Mouse (Mus musculus) heart, embryonic 16.5 days (tissue): ENCODE measurements at regions not wholly inside any gene's neighbourhood (a gene's known extent, or its start where the extent isn't known, plus 50 kb on each side); places are given as distances from the start of the nearest gene placed in this dataset.
"Not testable (repeated sequence)": the region's sequence is repeated elsewhere in the genome, so short reads cannot be mapped to it uniquely, and the experiment has no call there.

Experiments used
- ATAC-seq: fragments of 200-750 bp; cut with Nextera tagmentation; replicated peaks from 2 replicates; pipeline ENCODE4 v1.8.0; 2017; ENCODE audit warnings: moderate number of reproducible peaks; ENCODE audit not compliant: insufficient read depth, low FRiP score; ENCODE audit errors: extremely low read depth
- H3K27ac ChIP-seq: fragments of 300-500 bp; sonication (generic); 2 replicates; pipeline ENCODE4 v1.5.1; 2014; ENCODE audit warnings: mild to moderate bottlenecking, low read length, control low read depth, moderate library complexity
- H3K27me3 ChIP-seq: fragments of 300-500 bp; sonication (generic); 2 replicates; pipeline ENCODE4 v1.6.1; 2014; ENCODE audit warnings: low read length, mixed read lengths; ENCODE audit not compliant: control insufficient read depth, insufficient read depth
- H3K36me3 ChIP-seq: fragments of 300-500 bp; sonication (generic); 2 replicates; pipeline ENCODE4 v1.6.1; 2014; ENCODE audit not compliant: control insufficient read depth, insufficient read depth
- H3K4me1 ChIP-seq: fragments of 300-500 bp; sonication (generic); 2 replicates; pipeline ENCODE4 v1.6.1; 2014; ENCODE audit warnings: low read length, mixed read lengths; ENCODE audit not compliant: control insufficient read depth, insufficient read depth
- H3K4me2 ChIP-seq: fragments of 300-500 bp; sonication (generic); 2 replicates; pipeline ENCODE4 v1.6.1; 2014; ENCODE audit warnings: low read depth, mild to moderate bottlenecking, control low read depth, low read length
- H3K4me3 ChIP-seq: fragments of 300-500 bp; sonication (generic); 2 replicates; pipeline ENCODE4 v1.5.1; 2014; ENCODE audit warnings: mild to moderate bottlenecking, control low read depth, low read length
- H3K9ac ChIP-seq: fragments of 300-500 bp; sonication (generic); 2 replicates; pipeline ENCODE4 v1.6.1; 2014; ENCODE audit warnings: low read length, control low read depth
- H3K9me3 ChIP-seq: fragments of 300-500 bp; sonication (generic); replicated peaks from 2 replicates; pipeline ENCODE4 v1.6.1; 2016; ENCODE audit warnings: low read length; ENCODE audit not compliant: control insufficient read depth
- WGBS: fragments of 180-500 bp; shearing (Covaris S2); extraction: QIAGEN DNeasy Blood & Tissue Kit; methylation state at CpG from one replicate; pipeline ENCODE4 v1.1.7; 2014; 5-methylcytosine and 5-hydroxymethylcytosine counted together

DNA sequence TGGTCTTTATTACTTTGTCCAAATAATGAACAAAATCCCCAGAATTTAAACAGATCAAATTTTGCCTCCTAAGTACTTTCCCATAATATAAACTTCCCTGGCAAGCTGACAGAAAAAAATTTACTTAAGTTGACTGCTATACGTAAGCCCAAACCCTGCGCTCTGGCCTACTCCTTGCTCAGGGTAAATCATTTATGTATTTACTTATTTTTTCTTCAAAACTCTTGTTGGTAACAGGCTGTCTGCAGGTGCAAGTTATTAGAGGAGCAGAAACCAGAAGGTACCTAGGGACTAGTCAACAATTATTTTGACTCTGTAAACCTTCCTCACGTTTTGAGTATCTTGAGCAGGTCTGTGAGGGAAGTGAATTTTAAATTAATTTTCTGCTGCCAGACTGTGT, 2615.7 kb downstream of the Poteg start:
- Histone ChIP-seq H3K27me3 (no peaks in the 10 kb centered on the region), H3K9me3 (0 out of 2 replicates have a peak, but pooled peaks cover 3% of the 10 kb centered on the region), H3K4me2 (no peak overlapping the region), H3K27ac (no peak overlapping the region), H3K4me1 (no peaks in the 10 kb centered on the region), H3K4me3 (no peak overlapping the region), H3K9ac (no peak overlapping the region), H3K36me3 (no peaks in the 10 kb centered on the region)
- 77% methylated on average over 3 of the region's 3 CpGs for WGBS
- ATAC-seq, result no peak

DNA sequence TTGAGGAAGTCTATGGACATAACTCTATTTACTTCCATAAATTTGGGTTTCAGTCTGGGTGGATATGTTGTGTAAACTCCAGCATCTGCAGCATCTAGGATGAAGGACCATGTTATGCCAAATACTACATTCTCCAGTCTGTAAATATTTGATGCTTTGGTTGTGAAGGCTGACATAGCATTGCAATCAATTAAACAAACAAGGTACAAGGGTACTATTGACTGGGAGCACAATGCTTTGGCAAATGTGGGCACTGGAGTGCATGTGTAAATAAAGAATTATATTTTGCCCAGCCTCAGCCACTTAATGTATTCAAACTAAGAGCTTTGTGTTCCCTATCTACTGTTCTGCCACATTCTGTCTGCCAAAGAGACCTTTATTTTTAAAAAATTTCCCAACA, 2630.3 kb downstream of the Poteg start:
- H3K27ac ChIP-seq, result no peak overlapping the region
- no peak for ATAC-seq
- H3K4me1 ChIP-seq, result no peaks in the 10 kb centered on the region
- H3K36me3 ChIP-seq, result no peaks in the 10 kb centered on the region
- H3K4me3 ChIP-seq, result no peak overlapping the region
- no peak overlapping the region for H3K4me2 ChIP-seq
- no peaks in the 10 kb centered on the region for H3K27me3 ChIP-seq
- 0 out of 2 replicates have a peak, but pooled peaks cover 2% of the 10 kb centered on the region for H3K9me3 ChIP-seq
- no peak overlapping the region for H3K9ac ChIP-seq

DNA sequence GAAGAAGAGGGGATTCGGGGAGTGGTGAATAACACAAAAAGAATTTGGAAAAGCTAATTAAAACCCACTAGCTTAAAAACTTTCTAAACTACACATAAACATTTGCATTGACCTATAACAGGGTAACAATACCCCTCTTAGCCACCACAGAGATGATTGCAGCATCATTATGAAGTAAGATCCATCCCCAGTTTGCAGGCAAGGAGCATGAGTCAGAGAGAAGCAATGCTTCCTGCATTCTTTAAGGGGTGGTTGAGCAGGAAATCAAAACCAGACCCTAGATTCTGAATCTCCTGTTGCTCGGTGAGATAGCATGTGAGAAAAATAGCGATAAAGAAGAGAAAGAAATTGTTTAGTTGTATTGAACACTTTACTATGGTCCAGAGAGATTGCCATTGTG, 2680.3 kb downstream of the Poteg start:
- H3K9ac ChIP-seq, result no peak overlapping the region
- H3K27ac ChIP-seq, result no peak overlapping the region
- no peaks in the 10 kb centered on the region for H3K27me3 ChIP-seq
- H3K9me3 ChIP-seq, result no peaks in the 10 kb centered on the region
- H3K4me2 ChIP-seq, result no peak overlapping the region
- WGBS, result 67% methylated on average over 3 of the region's 3 CpGs
- H3K36me3 ChIP-seq, result no peaks in the 10 kb centered on the region
- no peak overlapping the region for H3K4me3 ChIP-seq
- no peaks in the 10 kb centered on the region for H3K4me1 ChIP-seq
- no peak for ATAC-seq

DNA sequence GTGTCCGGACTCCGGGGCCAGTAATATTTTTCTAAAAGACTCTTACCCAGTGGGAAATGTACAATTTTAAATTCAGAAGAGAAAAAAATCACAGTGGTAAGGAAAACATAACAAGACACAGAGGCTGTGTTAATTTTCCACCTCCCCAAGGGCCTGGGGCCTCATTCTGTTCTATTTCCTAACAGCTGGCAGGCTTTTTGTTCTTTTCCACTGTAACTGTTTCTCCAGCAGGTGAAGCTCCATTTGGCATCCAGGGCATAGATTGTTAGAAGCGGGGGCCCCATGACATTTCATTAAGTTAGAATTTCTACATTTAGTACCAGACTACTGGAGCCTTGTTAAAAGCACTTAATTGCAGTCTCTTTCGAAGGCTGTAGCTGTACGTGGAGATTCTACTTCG, 2687.5 kb downstream of the Poteg start:
- no peaks in the 10 kb centered on the region for H3K9me3 ChIP-seq
- no peaks in the 10 kb centered on the region for H3K4me1 ChIP-seq
- H3K36me3 ChIP-seq, result no peaks in the 10 kb centered on the region
- WGBS, result 77% methylated on average over 6 of the region's 6 CpGs
- H3K4me2 ChIP-seq, result no peak overlapping the region
- no peak for ATAC-seq
- no peak overlapping the region for H3K4me3 ChIP-seq
- no peaks in the 10 kb centered on the region for H3K27me3 ChIP-seq
- no peak overlapping the region for H3K27ac ChIP-seq
- H3K9ac ChIP-seq, result no peak overlapping the region

DNA sequence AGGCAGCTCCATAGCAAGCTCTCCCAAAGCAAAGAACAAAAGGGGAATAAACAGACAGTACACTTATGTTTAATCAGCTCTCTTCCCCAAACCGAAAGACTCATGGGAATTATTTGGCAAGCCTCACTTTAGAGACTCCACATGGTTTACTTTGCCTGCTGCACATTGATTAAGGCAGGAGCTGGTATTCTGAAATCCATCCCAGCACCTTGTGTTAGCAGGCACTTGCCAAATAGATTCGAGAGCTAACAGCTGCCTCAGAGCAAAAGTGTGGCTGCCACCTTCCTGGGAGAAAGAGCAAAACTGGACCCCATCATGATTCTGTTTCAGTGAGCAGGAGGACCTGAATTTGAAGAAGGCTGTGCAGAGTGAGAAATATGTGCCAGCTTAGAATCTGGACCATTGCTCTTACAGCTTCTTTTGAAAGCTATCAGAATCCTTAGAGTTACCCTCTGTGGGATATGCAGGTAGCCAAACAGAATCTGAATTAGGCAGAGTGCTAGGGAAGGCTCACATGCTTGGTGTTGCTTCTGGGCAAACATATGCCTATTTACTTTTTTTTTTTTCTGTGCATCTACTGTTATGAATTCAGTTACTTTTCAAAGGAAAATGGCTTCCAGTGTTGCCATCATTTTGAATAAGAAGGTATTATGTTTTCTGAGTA, 2703.8 kb downstream of the Poteg start:
- Histone ChIP-seq H3K27me3 (no peaks in the 10 kb centered on the region), H3K27ac (no peak overlapping the region), H3K36me3 (no peaks in the 10 kb centered on the region), H3K4me3 (no peak overlapping the region), H3K9me3 (no peaks in the 10 kb centered on the region), H3K9ac (no peak overlapping the region), H3K4me2 (no peak overlapping the region), H3K4me1 (no peaks in the 10 kb centered on the region)
- 46% methylated on average over 2 of the region's 2 CpGs for WGBS
- no peak for ATAC-seq

DNA sequence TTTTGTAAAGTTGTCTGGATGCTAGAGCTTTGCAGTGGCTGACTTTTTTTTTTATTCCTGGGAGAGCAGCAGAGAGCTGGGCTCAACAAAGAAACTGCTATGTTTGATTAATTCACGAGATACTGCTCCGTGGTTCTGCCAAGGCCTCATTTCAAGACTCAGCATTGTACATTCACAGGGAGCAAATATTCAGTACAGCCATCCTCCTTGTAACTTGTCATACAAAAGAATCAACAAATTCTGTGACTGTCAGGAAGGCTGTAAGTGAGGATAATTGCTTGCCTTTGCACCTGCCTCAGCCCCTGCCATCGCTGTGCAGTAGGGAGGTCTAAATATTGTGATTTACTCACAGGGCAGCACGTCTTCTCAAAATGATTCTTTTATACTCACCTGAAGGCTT, 2705.5 kb downstream of the Poteg start:
- WGBS, result 66% methylated on average over 4 of the region's 4 CpGs
- H3K27ac ChIP-seq, result no peak overlapping the region
- no peaks in the 10 kb centered on the region for H3K4me1 ChIP-seq
- H3K9ac ChIP-seq, result no peak overlapping the region
- no peaks in the 10 kb centered on the region for H3K9me3 ChIP-seq
- no peaks in the 10 kb centered on the region for H3K27me3 ChIP-seq
- H3K4me3 ChIP-seq, result no peak overlapping the region
- no peak overlapping the region for H3K4me2 ChIP-seq
- no peaks in the 10 kb centered on the region for H3K36me3 ChIP-seq
- no peak for ATAC-seq

DNA sequence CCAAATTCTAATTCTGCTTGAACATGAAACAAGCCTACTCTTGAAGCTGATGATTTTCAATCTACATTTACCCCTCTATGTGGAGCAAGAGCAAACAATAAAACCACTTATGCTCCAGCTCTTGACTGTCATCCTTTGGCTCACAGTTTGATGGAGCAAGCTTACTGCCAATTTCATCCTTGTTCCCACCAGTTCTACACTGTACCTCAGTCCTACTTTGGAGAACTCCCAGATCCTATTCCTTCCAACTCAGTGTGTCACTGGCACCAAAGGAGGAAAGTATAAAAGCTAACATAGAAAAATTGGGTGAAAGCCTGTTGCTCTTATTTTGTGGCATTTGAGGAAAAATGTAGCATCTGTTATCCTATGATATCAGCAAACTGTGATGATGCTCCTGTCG, 2724.4 kb downstream of the Poteg start:
- no peak overlapping the region for H3K4me3 ChIP-seq
- no peak overlapping the region for H3K4me2 ChIP-seq
- no peaks in the 10 kb centered on the region for H3K4me1 ChIP-seq
- WGBS, result 40% methylated on average over 1 of the region's 1 CpGs
- H3K9me3 ChIP-seq, result no peaks in the 10 kb centered on the region
- H3K9ac ChIP-seq, result no peak overlapping the region
- no peak for ATAC-seq
- no peak overlapping the region for H3K27ac ChIP-seq
- no peaks in the 10 kb centered on the region for H3K27me3 ChIP-seq
- no peaks in the 10 kb centered on the region for H3K36me3 ChIP-seq

DNA sequence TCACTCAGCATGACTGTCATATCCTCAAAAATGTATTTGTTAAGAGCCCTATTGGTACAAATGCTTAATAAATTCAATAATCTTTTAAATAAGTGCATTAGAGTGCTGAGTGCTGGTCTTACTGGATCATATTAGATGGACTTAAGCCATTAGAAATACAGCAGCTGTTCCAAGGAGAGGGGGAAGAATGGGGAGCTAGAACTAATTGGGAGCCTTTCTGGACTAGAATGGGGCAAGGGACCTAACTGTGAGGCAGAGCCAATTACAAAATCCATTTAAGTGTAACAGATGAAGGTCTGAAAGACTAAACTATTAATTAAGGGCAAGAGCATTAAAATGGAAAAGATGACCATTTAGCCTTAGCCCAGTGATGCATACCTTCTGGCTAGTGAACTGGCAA, 2755.3 kb downstream of the Poteg start:
- not testable (repeated sequence) for H3K9ac ChIP-seq, H3K36me3 ChIP-seq, H3K4me1 ChIP-seq, H3K4me2 ChIP-seq, H3K9me3 ChIP-seq, H3K4me3 ChIP-seq, ATAC-seq, H3K27ac ChIP-seq, H3K27me3 ChIP-seq

DNA sequence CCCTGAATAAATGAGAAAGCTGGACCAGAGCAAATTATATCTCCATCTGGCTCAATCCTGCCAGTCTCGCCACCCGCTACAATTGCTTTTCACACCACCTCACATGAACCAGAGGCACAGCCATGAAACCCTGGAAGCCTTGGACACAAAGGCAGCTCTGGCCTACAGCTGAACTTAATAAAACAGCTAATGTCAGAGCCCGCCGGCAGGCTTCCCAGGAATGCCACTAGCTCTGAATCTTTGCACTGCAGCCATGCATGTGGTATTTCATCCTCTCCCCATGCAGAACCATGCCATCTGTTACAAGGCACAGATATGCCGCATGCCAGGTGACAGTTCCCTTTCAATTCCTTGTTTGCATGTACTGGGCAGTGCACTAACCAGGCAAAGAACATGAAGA, 2779.9 kb downstream of the Poteg start:
- WGBS, result 81% methylated on average over 5 of the region's 5 CpGs

More for the DNA sequence above, 2779.9 kb downstream of the Poteg start:
- Histone ChIP-seq H3K4me2 (no peak overlapping the region), H3K36me3 (no peaks in the 10 kb centered on the region), H3K9ac (no peak overlapping the region), H3K27me3 (no peaks in the 10 kb centered on the region), H3K4me3 (no peak overlapping the region), H3K4me1 (no peaks in the 10 kb centered on the region), H3K9me3 (no peaks in the 10 kb centered on the region), H3K27ac (no peak overlapping the region)
- no peak for ATAC-seq
